Mouse (Mus musculus): ENCODE data around the gene Rps6kl1. TPM values are rescaled to one million over a fixed set of nuclear protein-coding genes. Genes with fewer than 3 reads are reported as not detected.

Rps6kl1 gene
- total RNA-seq, 2 experiments from 2014 or later = 41.1 to 43.1 TPM

DNA sequence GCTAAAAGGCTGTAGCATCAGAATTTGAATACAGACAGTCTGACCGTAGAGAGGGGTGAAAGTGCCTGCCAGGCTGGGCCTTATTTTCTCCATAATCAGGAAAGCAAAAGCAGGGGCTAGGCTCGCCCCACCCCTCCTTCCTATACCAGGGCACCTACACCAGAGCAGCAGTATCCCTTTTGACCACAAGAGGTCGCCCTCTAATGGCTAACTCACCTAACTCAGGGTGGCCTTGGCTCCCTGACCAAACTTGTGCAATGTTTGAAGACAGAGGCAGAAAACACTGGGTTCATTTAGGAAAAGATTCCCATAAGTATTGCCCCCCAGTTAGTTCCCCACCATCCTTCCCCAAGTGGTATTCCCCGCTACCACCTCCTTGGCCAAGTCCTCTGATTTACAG is 8.3 kb downstream of the Rps6kl1 start:
- DNase-seq (ENCODE audit: low spot score in 2 of 2) = peak; percentile 77 to 85

DNA sequence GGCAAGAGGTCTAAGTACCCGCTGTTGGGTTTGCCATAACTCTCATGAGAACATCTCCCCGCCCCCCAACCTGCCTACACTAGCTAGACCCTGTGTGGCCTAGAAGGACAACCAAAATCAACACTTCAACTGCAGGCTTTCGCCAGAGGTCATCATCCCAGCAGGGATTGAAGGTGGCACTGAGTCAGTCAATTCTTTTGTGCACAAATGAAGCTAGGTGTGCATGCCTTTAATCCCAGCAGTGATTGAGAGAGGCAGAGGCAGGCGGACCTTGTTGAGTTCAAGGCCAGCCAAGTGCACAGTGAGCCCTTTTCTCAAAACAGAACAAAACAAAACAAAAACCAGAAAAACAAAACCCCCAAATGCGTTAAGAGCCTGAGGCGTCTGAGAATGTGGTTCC is 10.0 kb downstream of the Rps6kl1 start:
- DNase-seq (ENCODE audit: low spot score in 2 of 2) = no peak

DNA sequence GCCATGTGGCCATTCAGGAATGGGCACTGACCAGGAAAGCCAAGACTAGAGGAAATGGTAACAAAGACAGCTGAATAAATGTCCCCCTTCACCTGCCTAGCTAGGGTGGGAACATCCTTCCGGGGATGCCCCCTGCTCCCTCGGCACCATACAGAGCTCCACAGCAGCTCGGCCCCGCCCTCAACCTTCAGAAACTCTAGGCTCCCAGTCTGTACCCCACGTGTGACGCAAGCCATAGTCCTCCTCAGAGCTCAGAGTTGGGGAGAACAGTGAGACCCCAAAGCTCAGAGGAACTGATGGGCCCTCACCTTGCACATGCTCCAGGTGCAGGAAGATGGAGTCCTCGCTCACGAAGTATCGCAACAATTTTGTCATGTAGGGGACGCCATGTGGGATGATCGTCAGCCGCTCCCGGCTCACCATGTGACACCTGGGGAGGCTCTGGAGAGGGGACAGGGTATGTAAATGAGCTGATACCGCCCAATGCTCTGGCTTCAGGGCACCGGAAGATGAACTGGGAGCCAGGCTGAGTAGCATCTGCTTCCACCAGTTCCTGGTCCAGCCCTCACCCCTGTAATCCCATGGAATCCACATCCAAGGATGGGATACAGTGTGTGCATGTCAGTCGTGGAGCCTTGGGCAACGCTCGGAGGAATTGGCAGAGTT is 10.9 kb downstream of the Rps6kl1 start:
- DNase-seq (ENCODE audit: low spot score in 2 of 2) = no peak

DNA sequence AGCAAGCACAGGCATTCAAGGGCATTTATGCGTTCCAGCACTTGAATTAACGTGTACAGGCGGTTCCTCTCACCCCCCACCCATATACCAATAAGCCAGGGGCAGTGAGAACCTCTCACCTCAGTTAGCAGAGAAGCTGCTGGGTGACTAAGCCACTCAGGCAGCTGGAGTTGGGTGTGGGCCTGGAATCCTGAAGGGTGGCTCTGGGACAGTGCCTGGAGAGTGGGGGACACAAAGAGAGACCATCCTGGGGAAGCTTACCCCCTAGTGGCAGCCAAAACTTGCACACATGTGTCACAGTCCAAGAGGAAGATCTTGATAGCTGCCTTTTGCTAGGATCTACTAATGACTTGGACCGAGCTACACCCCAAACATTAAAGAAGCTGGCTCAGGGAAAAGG is 14.4 kb downstream of the Rps6kl1 start:
- DNase-seq (ENCODE audit: low spot score in 2 of 2) = no peak

DNA sequence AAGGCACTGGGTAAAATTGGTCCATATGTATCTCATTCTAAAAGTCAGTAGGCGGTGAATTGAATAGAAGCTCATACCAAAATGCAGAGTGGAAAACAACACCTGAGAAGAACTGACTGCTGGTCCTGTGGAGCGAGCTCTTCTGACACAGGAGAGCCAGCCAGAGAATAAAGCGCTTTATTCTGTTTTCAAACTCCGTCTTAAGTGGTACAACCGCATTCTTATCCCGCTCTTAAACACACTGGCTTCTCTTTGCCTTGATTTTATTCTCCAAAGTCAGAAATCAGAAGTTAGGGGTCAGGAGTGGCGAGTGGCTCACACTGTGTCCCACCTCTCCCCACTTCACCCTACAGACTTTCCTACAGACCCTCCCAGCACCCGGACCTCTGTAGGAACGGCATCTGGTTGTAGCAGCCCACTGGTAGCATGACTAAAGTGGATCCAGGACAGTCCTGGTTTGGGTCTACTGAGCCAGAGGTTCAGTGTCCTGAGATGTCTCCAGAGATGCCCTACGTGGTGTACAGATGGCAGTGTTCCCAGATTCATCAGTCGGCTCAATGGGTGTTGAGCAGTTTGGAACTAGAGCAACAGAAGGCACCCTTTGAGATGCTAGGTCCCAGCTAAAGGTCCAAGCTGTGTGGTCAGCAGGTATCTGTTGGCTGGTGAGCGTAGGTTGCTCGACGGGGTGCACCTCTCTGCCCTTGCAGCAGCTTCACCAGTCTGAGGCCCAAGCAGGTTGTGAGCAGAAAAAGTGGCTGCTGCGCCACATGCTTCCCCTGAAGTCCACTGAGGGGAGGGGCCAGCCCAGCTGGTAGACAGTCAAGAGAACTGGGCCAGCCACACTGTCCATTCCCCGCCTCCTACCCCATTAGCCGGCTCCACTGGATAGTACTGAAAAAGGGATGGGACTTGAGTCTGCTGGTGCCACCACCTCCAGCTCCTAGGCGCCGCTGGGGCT is 15.3 kb downstream of the Rps6kl1 start:
- DNase-seq (ENCODE audit: low spot score in 2 of 2) = no peak

DNA sequence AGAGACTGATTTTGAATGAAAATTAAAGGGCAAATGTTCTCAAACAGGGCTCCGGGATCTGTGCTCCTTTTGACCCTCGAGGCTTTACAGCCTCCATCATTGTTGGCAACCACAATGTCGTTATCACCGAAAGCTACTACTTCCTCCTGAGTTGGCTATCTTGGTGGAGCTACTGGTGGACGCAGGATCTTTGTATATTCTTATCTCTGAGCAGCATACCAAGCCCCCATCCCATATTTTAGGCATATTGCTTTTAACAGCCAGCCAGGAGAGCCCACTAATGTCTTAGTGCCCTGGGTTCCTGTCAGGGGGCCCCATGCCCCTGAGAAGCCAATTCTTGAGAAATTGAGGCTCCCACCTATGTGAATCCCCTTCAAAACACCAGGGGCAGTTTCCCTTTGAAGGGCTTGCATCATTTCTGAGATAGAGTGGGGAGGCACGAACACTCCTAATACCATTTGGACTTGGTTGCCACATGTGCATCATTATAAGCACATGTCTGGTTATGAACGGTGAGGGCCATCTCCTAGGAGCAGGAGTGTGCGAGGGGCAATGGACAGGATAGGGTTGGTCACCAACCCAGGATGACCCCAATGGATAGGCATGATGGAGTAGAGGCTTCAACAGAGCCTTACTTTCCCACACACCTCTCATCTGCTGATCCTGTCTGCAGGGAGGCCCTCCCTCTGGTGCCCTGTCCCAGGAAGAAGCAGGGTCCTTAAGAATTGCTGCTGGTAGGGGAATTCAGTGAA is 16.8 kb downstream of the Rps6kl1 start:
- DNase-seq (ENCODE audit: low spot score in 2 of 2) = no peak

DNA sequence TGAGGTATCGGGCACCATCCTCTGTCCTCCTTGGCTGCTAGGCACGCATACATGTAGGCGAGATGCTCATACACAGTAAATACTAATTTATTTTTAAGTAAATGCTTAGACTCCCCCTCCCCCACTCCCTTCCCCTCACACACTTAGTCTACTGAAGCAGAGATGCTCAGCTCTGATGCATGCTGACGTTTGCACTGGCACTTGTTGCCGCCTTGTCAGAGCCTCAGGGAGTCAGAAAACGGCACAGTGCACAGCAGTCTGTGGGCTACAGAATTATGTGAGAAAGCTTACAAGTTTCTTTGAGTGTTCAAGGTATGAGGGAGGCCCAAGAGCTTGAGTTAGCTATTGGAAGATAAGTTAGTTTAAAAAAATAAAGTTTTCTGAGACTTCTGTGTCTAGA is 19.7 kb downstream of the Rps6kl1 start:
- no peak for DNase-seq (ENCODE audit: low spot score in 2 of 2)

DNA sequence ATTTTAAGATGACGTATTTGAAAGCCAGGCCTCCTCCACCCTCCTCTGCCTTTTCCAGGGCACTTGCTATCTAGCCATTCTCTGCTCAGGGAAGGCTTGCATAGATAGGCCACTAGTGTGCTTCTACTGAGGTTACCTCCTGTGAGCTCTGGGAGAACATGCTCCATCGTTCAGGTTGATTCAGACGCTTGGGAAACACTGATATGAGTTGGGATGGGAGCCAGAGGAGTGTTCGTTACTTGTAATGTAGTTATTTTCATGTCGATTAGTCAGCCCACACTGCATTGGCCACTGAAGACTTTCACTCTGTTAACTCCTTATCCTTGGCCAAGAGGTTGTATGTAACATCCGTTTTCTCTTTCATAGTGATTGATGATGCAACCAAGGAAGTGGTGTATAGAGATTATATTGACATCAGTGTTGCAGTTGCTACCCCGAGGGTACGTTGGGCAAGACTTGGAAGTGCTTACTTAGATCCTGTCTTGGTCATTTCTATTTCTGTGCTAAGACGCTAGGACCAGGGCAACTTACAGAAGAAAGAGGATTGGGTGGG is 21.6 kb downstream of the Rps6kl1 start:
- no peak for DNase-seq (ENCODE audit: low spot score in 2 of 2)

DNA sequence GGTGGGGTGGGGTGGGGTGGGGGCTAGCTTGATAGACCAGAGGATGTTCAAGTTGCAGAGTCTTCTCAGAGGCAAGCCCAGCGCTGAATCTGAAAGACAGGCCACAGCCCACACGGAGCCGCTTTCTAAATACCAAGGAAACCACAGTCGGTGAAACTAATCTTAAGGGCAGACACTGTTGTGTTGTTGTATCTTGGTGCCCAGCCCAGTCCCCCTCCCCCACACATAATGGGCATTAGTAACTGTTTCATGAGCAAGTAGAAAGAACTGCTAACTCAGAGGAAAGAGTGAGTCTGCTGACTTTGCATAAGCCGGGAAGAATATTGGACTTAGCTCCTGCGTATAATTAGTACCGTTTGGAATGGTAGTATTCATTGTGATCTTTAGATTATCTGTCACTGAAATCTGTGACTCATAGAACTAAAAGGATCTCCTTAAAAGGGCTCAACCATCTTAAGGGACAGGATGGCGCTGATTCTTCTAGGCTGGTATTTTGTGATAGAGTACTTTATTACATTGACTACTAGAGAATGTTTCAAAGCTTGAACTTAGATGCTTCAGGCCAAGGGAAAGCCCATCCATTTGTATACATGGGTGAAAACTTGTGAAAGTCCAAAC is 24.0 kb downstream of the Rps6kl1 start:
- DNase-seq (ENCODE audit: low spot score in 2 of 2) = no peak

DNA sequence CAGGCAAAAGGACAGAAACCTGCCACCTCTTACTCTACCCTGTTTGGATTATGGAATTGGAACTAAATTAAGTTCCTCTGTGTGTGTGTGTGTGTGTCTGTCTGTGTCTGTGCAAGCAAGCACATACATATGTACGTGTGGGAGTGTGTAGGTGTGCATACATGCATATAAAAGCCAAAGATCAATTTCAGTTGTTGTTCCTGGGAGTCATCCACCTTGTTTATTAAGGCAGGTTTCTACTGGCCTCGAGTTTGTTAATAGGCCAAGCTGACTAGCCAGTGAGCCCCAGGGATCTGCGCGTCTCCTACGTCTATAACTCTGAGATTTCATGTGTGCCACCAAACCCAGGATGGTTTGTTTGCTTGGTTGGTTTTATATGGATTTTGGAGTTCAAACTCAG is 26.3 kb downstream of the Rps6kl1 start:
- DNase-seq (ENCODE audit: low spot score in 2 of 2) = no peak

DNA sequence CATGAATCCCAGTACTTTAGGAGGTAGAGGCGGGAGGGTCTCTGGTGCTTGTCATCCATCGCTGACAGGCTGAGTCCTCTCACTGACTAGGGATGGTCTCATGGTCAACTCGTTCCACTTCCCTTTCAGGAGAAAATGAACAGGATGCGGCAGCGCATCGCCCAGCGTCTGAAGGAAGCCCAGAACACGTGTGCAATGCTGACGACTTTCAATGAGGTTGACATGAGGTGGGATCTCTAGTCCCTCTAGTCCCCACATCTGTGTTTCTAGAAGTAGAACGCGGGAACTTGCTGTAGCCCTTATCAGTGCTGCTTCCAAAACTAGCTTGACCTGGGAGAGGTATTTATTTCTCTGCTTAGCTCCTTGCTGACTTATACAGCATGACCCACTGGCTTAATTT is 27.4 kb downstream of the Rps6kl1 start:
- no peak for DNase-seq (ENCODE audit: low spot score in 2 of 2)

DNA sequence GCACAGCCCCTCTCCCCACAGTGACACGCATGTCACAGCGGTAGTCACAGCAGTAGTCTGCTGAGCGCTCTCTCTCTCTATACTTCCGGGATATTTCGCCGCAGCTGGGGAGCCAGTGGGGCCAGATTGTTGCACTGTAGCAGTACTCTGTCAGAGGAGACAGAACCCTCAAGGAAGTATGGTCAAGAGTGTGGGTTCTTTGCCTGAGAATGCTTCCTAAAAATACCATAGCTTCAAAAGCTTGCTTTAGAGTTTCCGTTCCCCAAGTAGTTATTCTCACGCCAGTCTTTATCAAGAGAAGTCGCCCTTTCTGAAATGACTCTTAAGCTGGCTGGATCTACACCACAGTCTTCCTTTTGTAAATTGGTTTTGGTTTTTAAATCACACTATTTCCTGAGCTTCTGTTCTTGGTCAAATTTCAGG is 27.9 kb downstream of the Rps6kl1 start:
- no peak for DNase-seq (ENCODE audit: low spot score in 2 of 2)

DNA sequence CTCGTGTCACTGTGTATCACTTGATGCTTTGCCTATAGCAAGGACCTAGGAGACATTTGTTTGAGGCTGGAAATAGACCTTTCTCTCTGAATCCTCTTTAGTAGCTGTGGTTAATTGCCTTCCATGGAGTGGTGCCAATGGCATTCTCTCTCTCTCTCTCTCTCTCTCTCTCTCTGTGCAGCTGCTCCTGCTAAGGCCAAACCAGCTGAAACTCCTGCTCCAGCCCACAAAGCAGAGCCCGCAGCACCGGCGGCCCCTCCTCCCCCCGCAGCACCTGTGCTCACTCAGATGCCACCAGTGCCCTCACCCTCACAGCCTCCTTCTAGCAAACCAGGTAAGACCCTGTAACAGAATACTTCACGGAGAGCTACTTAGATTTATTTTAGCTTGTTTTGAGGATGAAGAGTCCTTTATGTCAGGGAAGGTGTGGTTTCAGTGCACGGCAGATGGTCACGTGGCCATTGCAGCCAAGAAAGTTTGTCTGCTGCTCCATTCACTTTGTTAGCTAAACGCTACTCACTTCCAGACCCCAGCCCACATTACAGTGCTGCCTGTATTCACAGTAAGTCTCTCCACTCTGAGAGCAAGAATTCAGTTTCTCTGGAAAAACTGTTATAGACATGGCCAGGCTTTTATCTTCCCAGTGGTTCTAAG is 29.1 kb downstream of the Rps6kl1 start:
- DNase-seq (ENCODE audit: low spot score in 2 of 2) = no peak

DNA sequence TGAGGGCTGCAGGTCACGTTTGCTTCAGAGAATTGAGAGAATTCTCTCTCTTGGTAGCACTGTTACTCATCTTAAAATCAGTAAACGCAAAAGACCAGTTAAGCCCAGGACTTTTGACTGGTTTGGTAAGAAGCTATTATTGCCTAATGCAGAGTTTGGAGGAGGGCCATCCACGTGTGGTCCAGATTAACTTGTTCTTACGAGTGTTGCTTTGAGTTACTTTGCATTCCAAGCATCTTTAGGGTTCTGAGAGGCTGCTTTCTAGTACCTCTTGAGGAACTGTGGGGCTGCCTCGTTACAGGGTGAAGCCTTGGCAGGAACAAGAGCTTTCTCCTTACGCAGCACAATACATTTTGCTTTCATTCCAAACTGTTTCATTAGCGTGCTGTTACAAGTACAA is 35.4 kb downstream of the Rps6kl1 start:
- no peak for DNase-seq (ENCODE audit: low spot score in 2 of 2)

DNA sequence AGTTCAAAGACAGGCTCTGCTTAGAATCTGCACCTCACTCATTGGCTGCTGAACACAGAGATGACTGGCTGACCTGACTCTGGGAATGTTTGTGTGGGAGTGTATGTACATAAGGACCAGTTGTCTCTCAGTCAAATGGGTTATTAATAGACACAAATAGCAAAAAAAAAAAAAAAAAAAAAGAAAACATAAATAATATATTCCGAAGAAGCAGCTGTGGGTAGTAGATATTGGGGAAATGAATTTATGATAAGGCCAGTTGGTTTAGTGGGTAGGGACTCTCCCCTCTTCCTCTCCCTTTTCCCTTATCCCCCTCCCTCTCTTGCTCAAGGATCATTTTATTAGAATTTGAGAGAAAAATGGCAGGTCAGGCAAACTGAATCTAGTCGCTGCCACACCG is 37.1 kb downstream of the Rps6kl1 start:
- no peak for DNase-seq (ENCODE audit: low spot score in 2 of 2)

DNA sequence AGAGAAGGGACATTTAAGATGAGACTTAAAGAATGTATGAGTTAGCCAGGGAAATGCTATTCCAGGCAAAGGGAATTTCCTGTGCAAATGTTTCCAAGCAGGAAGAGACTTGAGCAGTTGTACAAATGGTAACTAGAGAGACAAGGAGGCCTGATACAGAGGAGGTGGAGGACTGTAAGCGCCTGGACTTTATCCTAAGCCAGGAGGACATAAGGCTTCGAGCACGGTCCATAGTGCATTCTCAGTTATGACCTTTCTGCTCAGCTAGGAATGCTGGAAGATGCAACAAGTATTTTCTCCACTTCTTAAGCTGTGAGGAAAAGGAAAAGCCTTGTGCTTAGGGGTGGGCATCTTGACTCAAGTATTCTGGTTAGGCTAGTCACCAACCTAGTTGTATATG is 37.7 kb downstream of the Rps6kl1 start:
- no peak for DNase-seq (ENCODE audit: low spot score in 2 of 2)

DNA sequence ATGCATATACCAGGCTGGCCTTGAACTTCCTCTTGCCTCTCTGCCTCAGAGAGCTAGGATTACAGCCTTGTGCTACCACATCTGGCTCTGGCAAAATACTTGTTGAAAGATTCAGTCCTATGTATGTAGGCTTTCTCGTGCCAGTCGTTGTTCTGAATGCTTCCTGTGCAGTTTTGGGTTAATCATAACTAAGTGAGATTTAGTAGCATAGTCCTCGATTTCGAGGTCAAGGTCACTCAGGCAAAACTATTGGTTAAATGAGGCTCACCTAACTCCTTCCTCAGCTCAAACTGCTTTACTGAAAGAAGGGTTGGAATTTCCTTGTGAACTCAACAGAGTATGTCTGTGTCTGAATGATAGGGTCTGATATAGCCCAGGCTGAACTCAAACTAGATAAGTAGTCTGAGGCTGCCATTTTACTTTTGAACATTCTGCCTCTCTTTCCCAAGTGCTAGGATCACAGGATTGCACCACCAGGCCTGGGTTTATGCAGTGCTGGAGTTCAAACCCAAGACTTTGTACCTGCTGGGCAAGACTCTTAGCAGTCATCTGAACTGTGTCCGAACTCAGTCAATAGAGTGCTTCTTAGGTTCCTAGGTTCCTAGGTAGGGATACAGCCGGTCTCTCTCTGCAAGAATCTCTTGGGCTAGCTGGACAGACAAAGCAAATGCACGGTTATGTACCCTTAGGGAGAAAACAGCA is 38.4 kb downstream of the Rps6kl1 start:
- DNase-seq (ENCODE audit: low spot score in 2 of 2) = no peak

DNA sequence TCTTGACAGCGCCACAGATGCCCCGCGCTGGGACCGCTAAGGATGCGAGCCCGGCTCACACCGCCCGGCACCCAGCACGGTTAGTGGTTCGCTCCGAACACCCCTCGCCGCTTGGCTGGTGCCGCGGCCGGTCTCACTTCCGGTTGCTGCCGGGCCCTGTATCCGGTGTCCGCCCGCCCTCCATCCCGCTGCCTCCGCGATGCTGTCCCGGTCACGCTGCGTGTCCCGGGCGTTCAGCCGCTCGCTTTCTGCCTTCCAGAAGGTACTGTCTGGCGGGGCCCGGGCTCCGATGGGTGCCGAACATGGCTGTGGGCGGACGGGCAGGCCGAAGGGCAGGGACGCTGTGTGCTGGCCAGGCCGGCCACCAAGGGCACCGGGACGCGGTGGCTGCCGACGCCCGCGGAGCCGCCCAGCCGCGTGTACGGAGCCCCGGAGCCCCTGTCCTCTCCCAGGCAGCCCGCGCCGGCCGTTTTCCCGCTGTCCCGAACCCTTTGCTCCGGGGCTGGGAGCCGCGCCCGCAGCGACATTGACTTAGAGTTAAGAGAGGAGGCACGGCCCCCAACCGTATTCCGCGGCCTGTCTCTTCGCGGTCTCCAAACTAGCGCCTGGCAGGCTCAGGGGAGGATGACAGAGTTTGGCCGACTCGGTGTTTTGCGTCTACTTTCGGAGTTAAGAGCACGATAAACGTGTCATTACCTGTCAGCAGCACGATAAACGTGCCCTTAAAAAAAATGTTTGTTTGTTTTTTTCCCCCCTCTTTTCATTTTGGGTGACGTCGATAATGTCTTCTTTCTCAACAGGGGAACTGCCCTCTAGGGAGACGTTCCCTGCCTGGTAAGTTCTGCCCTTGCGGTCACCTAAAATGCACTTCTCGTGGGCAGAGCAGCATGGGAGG is 40.1 kb downstream of the Rps6kl1 start, which contains the start of the genes Prox2 and Dlst:
Gene Prox2 (minus strand): TSS at position 62 of the 895 bp plus-strand sequence.
Gene Dlst (plus strand): TSS at position 136 of the 895 bp plus-strand sequence.
- peak; percentile 89 for DNase-seq (ENCODE audit: low spot score in 2 of 2)

All from layer of hippocampus, postnatal 14 days (tissue).